ENCODE assay signal across 25 mouse cellular contexts in the genomic region with DNA sequence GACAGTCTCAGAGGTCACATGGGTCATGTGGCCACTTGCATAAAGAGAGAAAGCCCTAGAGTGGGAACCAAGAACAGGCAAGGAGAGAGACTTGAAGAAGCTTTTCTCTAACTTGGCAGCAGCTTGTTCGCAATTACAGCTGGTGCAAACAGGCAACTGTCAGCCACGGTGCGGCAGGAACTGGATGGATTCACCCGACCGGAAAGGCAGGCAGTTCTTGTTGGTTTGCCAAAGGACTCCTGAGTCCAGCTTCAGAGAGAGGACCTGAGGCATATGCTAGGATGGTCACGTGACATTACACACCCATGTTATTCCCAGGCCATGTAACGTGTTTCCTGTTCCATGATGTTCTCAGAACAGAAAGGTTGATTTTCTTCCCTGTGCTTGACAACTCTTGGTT. TPM values are rescaled to one million over a fixed set of nuclear protein-coding genes. Genes with fewer than 3 reads are reported as not detected.
DNase-seq lines count a peak whose midpoint lies in the region; ATAC-seq lines count a peak whose summit lies in the region.
"Had no signal": no experiment of that assay in that cellular context is flagged by ENCODE, and none has a peak within 500 bp of the region (broad histone marks: within the 10 kb centered on the region; RNA-seq: fewer than 3 reads in every experiment).

No protein-coding gene starts in this region.

- no peaks in the 10 kb centered on the region for H3K27me3 ChIP-seq in forebrain, embryonic 14.5 days (replicated peaks; ENCODE audit: control insufficient read depth, insufficient read depth, low read length)
- no peaks in the 10 kb centered on the region for H3K27me3 ChIP-seq in forebrain, embryonic 16.5 days (replicated peaks; ENCODE audit: control insufficient read depth, insufficient read depth, low read length)
- H3K27me3 ChIP-seq: forebrain, embryonic 13.5 days; intestine, embryonic 15.5 days; midbrain, embryonic 12.5 days had no signal

- H3K4me3 ChIP-seq in forebrain, embryonic 14.5 days (ENCODE audit: low read depth, low read length), result no peak overlapping the region
- no peak overlapping the region for H3K4me3 ChIP-seq in forebrain, embryonic 16.5 days (replicated peaks; ENCODE audit: low read length)
- H3K4me3 ChIP-seq: forebrain, embryonic 13.5 days; heart, embryonic 13.5 days; intestine, embryonic 15.5 days; limb, embryonic 10.5 days; midbrain, embryonic 12.5 days had no signal

- H3K4me1 ChIP-seq in forebrain, embryonic 14.5 days (ENCODE audit: control insufficient read depth, insufficient read depth, low read length), result 0 out of 2 replicates have a peak, but pooled peaks cover 3% of the 10 kb centered on the region
- peaks cover 4% of the 10 kb centered on the region; the same call in 1 of the 2 replicates for H3K4me1 ChIP-seq in forebrain, embryonic 16.5 days (replicated peaks; ENCODE audit: control insufficient read depth, insufficient read depth, low read length)
- H3K4me1 ChIP-seq: limb, embryonic 10.5 days; midbrain, embryonic 12.5 days had no signal

- H3K9ac ChIP-seq in forebrain, embryonic 14.5 days (ENCODE audit: low read length), result no peak overlapping the region
- H3K9ac ChIP-seq in forebrain, embryonic 16.5 days (replicated peaks; ENCODE audit: low read depth, low read length), result no peak overlapping the region
- H3K9ac ChIP-seq: forebrain, embryonic 13.5 days; heart, embryonic 13.5 days; hindbrain, embryonic 14.5 days; intestine, embryonic 15.5 days; liver, postnatal 0 days; midbrain, embryonic 12.5 days had no signal

- H3K36me3 ChIP-seq in forebrain, embryonic 14.5 days (ENCODE audit: control insufficient read depth, insufficient read depth, low read length), result no peaks in the 10 kb centered on the region
- H3K36me3 ChIP-seq in forebrain, embryonic 16.5 days (ENCODE audit: control insufficient read depth, insufficient read depth), result no peaks in the 10 kb centered on the region
- H3K36me3 ChIP-seq: heart, embryonic 13.5 days; intestine, embryonic 15.5 days; limb, embryonic 10.5 days; midbrain, embryonic 12.5 days had no signal

- 70% methylated on average over 7 of the region's 7 CpGs for WGBS in forebrain, embryonic 14.5 days
- WGBS in forebrain, embryonic 16.5 days, result 66% methylated on average over 7 of the region's 7 CpGs

- H3K9me3 ChIP-seq in forebrain, embryonic 14.5 days (replicated peaks; ENCODE audit: control insufficient read depth, low read length), result no peaks in the 10 kb centered on the region
- no peaks in the 10 kb centered on the region for H3K9me3 ChIP-seq in forebrain, embryonic 16.5 days (ENCODE audit: control insufficient read depth, low read length)
- H3K9me3 ChIP-seq: forebrain, embryonic 13.5 days; heart, embryonic 13.5 days; intestine, embryonic 15.5 days; limb, embryonic 10.5 days; midbrain, embryonic 12.5 days had no signal

- H3K4me2 ChIP-seq in forebrain, embryonic 14.5 days (ENCODE audit: low read length), result no peak overlapping the region
- no peak overlapping the region for H3K4me2 ChIP-seq in forebrain, embryonic 16.5 days (ENCODE audit: low read length)
- H3K4me2 ChIP-seq: forebrain, embryonic 13.5 days; heart, embryonic 13.5 days; hindbrain, embryonic 14.5 days; intestine, embryonic 15.5 days; midbrain, embryonic 12.5 days had no signal

- DNase-seq in forebrain, embryonic 14.5 days (ENCODE audit: low spot score), result peak; percentile 44
- peak; percentile 47 for DNase-seq in retina, postnatal 1 day
- DNase-seq in retina, embryonic 14.5 days (ENCODE audit: low spot score), result no peak
- peak; percentile 46 for DNase-seq in kidney, adult 9 months
- DNase-seq in gastrocnemius, postnatal 4 days (ENCODE audit: low spot score in 2 of 2), result no peak
- no peak for DNase-seq in gastrocnemius, postnatal 10 days
- DNase-seq: adrenal gland, adult 8-10 months; cerebellum, postnatal 36 days; heart, adult 18-20 months; liver, postnatal 0 days; lung, postnatal 10 days; right cerebral cortex, postnatal 14 days; spleen, adult 18-20 months; thymus, postnatal 4 days had no signal

- H3K27ac ChIP-seq in forebrain, embryonic 14.5 days (ENCODE audit: low read depth, low read length), result no peak overlapping the region
- no peak overlapping the region for H3K27ac ChIP-seq in forebrain, embryonic 16.5 days (ENCODE audit: low read length)
- H3K27ac ChIP-seq: forebrain, embryonic 13.5 days; heart, embryonic 13.5 days; hindbrain, embryonic 14.5 days; intestine, embryonic 15.5 days; limb, embryonic 10.5 days; midbrain, embryonic 12.5 days had no signal

- no peak for ATAC-seq in forebrain, embryonic 14.5 days
- no peak for ATAC-seq in forebrain, embryonic 16.5 days
- ATAC-seq: forebrain, embryonic 13.5 days; intestine, embryonic 15.5 days; liver, postnatal 0 days had no signal

RNA-seq across cellular contexts. Expression of gene Cckar, which starts 19.2 kb away (rescaled TPM):
- polyA plus RNA-seq in forebrain, embryonic 14.5 days (2014; fragmentation: Nextera tagmentation; extraction: Ambion mirVana), result 0.54 and 1.4 TPM in 2 replicates
- 0.37 and 0.46 TPM in 2 replicates for polyA plus RNA-seq in forebrain, embryonic 16.5 days (2015; fragmentation: Nextera tagmentation; extraction: Ambion mirVana)
- total RNA-seq in gastrocnemius, postnatal 4 days (2021), result not detected
- not detected for total RNA-seq in gastrocnemius, postnatal 10 days (2021)
- total RNA-seq: heart, adult 18-20 months; heart, postnatal 25 days; layer of hippocampus, adult 8-10 months; megakaryocyte progenitor cell, adult 5-6 weeks had no signal
- polyA plus RNA-seq: liver, adult 2 months had no signal

Comparison
In these comparisons a context has a peak if more than half of its experiments do, and no peak if none do; other contexts are left out.
1. DNase-seq: peak in forebrain, embryonic 14.5 days (single experiment), retina, postnatal 1 day (single experiment) and kidney, adult 9 months (single experiment); none in retina, embryonic 14.5 days (single experiment), gastrocnemius, postnatal 4 days (0 of 2) and gastrocnemius, postnatal 10 days (single experiment).